Comparison of ENCODE assay signal across 20 mouse cellular contexts in genomic region chr5:77324936-77325335, GRCm38 (mm10). TPM values are rescaled to one million over a fixed set of nuclear protein-coding genes. Genes with fewer than 3 reads are reported as not detected.
DNase-seq lines count a peak whose midpoint lies in the region; TF ChIP-seq lines count a peak whose summit lies in the region.
"Had no signal": no experiment of that assay in that cellular context is flagged by ENCODE, and none has a peak within 500 bp of the region (broad histone marks: within the 10 kb centered on the region; RNA-seq: fewer than 3 reads in every experiment).

No protein-coding gene starts in this region.

- WGBS in liver, adult 2 months, result 30% methylated on average over 1 of the region's 1 CpGs

- peaks cover 2% of the 10 kb centered on the region; the same call in 1 of the 2 replicates for H3K4me1 ChIP-seq in liver, adult 2 months (ENCODE audit: control insufficient read depth, insufficient read depth, low read length)

- TF ChIP-seq CTCF in liver, adult 2 months (IDR thresholded peaks at IDR 0.05; ENCODE audit: low read depth, low read length), result no peak

- no peaks in the 10 kb centered on the region for H3K27me3 ChIP-seq in liver, adult 2 months (ENCODE audit: control insufficient read depth, insufficient read depth, low read length)
- H3K27me3 ChIP-seq: CH12.LX, Patski had no signal

- TF ChIP-seq POLR2A in liver, adult 2 months (IDR thresholded peaks at IDR 0.05; ENCODE audit: extremely low read depth, insufficient read depth, low read length), result no peak

- peaks cover 73% of the 10 kb centered on the region for H3K36me3 ChIP-seq in liver, adult 2 months (ENCODE audit: control insufficient read depth, insufficient read depth, low read length)

- H3K9ac ChIP-seq in liver, adult 2 months (ENCODE audit: low read depth, low read length), result no peak overlapping the region

- no peaks in the 10 kb centered on the region; the same call in 1 of the 2 replicates for H3K79me2 ChIP-seq in liver, adult 2 months (ENCODE audit: control insufficient read depth, insufficient read depth, low read length)

- H3K27ac ChIP-seq in liver, adult 2 months (replicated peaks; ENCODE audit: insufficient read depth, low read depth, low read length), result no peak overlapping the region

- DNase-seq in adrenal gland, adult (ENCODE audit: inconsistent age in 2 of 2, low spot score in 1 of 2), result peak; percentile 21 to 58
- DNase-seq in adrenal gland, postnatal 4 days (ENCODE audit: low spot score in 2 of 2), result no peak
- DNase-seq in adrenal gland, adult 2 months, result peak; percentile 66
- DNase-seq in adrenal gland, postnatal 10 days, result no peak
- DNase-seq in heart, adult 11 months, result peak; percentile 50
- no peak for DNase-seq in heart, adult 18-20 months
- peak; percentile 57 for DNase-seq in liver, adult 2 months (ENCODE audit: extremely low read depth, low read depth, low spot score)
- DNase-seq in liver, result no peak
- DNase-seq: adrenal gland, adult 8-10 months; adrenal gland, postnatal 14 days; adrenal gland, postnatal 25 days; B cell, adult 2 months; cerebellum, adult 11 months; cerebellum, adult 11-12 months; cerebellum, adult 18-20 months; cerebellum, adult 2 months; cerebellum, adult 8-10 months; cerebellum, adult 9-10 months had no signal

- H3K4me3 ChIP-seq in liver, adult 2 months (ENCODE audit: insufficient read depth, low read depth, low read length), result no peak overlapping the region

RNA-seq across cellular contexts. Expression of gene Polr2b, which starts 15.0 kb away (rescaled TPM):
- total RNA-seq in adrenal gland, postnatal 4 days (2021), result 10 to 100 TPM; 87.5 to 89.2 TPM
- total RNA-seq in adrenal gland, adult 2 months (2021), result 10 to 100 TPM; 67.5 to 95.1 TPM
- 20.7 and 37.6 TPM in 2 replicates for polyA plus RNA-seq in adrenal gland, adult 2 months (2012; rRNA removed)
- total RNA-seq in adrenal gland, postnatal 10 days (2021), result 10 to 100 TPM; 52.2 to 55.9 TPM
- total RNA-seq in heart, adult 18-20 months (2021), result 10 to 100 TPM; 32.8 to 36.7 TPM
- 31.6 and 43.3 TPM in 2 replicates for total RNA-seq in liver, adult 2 months (2014; rRNA removed)
- polyA plus RNA-seq in liver, adult 2 months (2012; rRNA removed), result 24.3 and 31.0 TPM in 2 replicates

RNA-seq across cellular contexts. Expression of gene Noa1, which starts 15.1 kb away (rescaled TPM):
- 10 to 100 TPM; 25.4 to 25.7 TPM for total RNA-seq in adrenal gland, postnatal 4 days (2021)
- total RNA-seq in adrenal gland, adult 2 months (2021), result 10 to 100 TPM; 28.7 to 29.5 TPM
- 30.2 and 31.6 TPM in 2 replicates for polyA plus RNA-seq in adrenal gland, adult 2 months (2012; rRNA removed)
- 10 to 100 TPM; 26.7 to 28.0 TPM for total RNA-seq in adrenal gland, postnatal 10 days (2021)
- 10 to 100 TPM; 22.1 to 25.7 TPM for total RNA-seq in heart, adult 18-20 months (2021)
- 4.2 and 6.2 TPM in 2 replicates for total RNA-seq in liver, adult 2 months (2014; rRNA removed)
- polyA plus RNA-seq in liver, adult 2 months (2012; rRNA removed), result 7.5 and 8.6 TPM in 2 replicates

RNA-seq across cellular contexts. Expression of gene Rest, which starts 59.6 kb away (rescaled TPM):
- total RNA-seq in adrenal gland, postnatal 4 days (2021), result 10 to 100 TPM; 39.0 to 42.6 TPM
- 10 to 100 TPM; 18.9 to 19.6 TPM for total RNA-seq in adrenal gland, adult 2 months (2021)
- 6.9 and 7.8 TPM in 2 replicates for polyA plus RNA-seq in adrenal gland, adult 2 months (2012; rRNA removed)
- 10 to 100 TPM; 26.3 TPM for total RNA-seq in adrenal gland, postnatal 10 days (2021)
- 10 to 100 TPM; 13.2 to 13.5 TPM for total RNA-seq in heart, adult 18-20 months (2021)
- total RNA-seq in liver, adult 2 months (2014; rRNA removed), result 9.8 and 9.9 TPM in 2 replicates
- 3.3 and 3.7 TPM in 2 replicates for polyA plus RNA-seq in liver, adult 2 months (2012; rRNA removed)

Comparison
In these comparisons a context has a peak if more than half of its experiments do, and no peak if none do; other contexts are left out.
1. DNase-seq: peak in adrenal gland, adult (2 of 2), adrenal gland, adult 2 months (single experiment), heart, adult 11 months (single experiment) and liver, adult 2 months (single experiment); none in adrenal gland, postnatal 4 days (0 of 2), adrenal gland, postnatal 10 days (single experiment), heart, adult 18-20 months (0 of 2) and liver (single experiment).